Mouse (Mus musculus) bone marrow macrophage, adult 2 months (primary cell): ENCODE measurements around the gene Trpm8.

Source experiments
- CTCF ChIP-seq: IDR thresholded peaks from 2 replicates; pipeline ENCODE4 v1.5.1; 2012; ENCODE audit warnings: low read depth, mild to moderate bottlenecking, low read length, moderate library complexity
- POLR2A ChIP-seq: IDR thresholded peaks from 2 replicates; pipeline ENCODE4 v1.6.1; 2012; ENCODE audit warnings: mild to moderate bottlenecking, low read depth, low read length, borderline replicate concordance

GRCm38 (mm10) chr1:88297480-88298258, 20.2 kb downstream of the Trpm8 start:
- TF ChIP-seq CTCF (no peak), POLR2A (no peak)
